Mouse (Mus musculus): ENCODE measurements around the gene Wee1.
A peak's percentile ranks its signal among the peaks of the same experiment; 100 is the strongest.
"Not testable (repeated sequence)": the region's sequence is repeated elsewhere in the genome, so short reads cannot be mapped to it uniquely, and the experiment has no call there.

The Wee1 gene

DNA sequence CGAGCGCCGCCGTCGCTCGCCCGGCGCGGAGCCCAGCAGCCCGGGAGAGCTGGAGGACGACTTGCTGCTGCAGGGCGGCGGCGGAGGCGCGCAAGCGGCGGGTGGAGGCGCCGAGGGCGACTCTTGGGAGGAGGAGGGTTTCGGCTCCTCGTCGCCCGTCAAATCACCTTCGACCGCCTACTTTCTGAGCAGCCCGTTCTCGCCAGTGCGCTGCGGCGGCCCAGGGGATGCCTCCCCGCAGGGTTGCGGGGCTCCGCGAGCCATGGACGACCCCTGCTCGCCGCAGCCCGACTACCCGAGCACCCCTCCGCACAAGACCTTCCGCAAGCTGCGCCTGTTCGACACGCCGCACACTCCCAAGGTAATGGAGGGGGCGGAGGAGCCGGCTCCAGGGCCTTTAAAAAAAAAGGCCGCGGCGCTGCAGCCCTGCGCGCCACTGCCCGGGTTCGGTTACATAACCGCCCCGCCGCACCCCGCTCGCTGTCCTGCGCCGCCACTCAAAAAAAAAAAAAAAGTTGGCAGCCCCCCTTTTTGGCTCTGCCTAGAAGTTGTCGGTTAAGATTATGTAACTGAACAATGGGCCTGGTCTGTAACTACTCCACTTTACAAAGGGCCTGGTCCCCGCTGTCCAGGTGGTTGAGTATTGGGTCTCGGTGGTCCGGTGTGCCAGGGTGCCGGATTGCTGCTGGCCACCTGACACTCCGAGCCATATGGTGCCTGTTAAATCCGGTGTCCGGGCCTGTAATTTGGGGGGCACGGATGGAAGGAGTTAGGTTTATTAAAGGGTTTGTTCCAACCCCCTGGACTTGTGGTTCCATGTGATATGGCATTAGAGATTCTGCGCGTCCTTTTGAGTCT, 948 bp downstream of the Wee1 start:
- peak; percentile 67 to 68 for DNase-seq

DNA sequence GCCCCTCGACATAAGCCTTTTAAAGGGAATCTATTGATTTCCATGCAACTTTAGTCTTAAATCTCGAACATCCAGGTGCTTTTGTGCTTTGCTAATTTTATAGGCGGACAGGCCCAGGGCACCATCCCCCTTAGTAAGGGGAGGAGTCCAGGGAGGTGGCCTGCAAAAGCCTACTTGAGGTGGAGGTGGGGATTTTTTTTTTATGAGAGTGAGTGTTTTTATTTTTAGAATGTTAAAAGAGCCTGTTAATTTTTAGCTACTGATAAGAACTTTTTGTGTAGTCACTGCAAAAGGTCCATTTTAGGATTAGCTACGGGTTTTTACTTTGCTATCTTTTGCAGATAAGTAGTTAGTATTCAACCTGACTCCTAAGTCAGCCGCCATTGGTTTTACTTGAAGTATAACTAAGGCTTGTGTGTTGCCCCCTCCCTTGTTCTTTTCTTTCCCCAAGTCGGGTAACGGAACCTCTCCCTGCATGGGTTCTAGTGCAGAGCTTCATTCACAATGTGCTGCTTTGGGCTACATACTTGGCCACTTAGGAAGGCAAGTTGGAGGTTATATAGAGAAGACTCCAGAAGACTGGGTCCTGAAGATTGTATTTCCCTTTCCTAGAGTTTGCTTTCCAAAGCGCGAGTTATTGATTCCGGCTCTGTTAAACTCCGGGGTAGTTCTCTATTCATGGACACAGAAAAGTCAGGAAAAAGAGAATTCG, 2.2 kb downstream of the Wee1 start:
- no peak for DNase-seq

DNA sequence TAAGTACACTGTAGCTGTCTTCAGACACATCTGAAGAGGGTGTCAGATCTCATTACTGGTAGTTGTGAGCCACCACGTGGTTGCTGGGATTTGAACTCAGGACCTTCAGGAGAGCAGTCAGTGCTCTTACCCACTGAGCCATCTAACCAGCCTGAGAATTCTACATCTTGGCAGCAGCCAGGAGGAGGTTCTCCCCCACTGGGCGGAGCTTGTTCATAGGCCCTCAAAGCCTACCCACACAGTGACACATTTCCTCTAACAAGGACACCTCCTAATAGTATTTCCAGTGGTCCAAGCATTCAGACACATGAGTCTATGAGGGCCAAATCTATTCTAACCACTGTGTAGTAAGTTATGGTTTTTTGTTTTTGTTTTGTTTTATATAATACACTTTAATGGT, 6.7 kb downstream of the Wee1 start:
- DNase-seq = no peak

DNA sequence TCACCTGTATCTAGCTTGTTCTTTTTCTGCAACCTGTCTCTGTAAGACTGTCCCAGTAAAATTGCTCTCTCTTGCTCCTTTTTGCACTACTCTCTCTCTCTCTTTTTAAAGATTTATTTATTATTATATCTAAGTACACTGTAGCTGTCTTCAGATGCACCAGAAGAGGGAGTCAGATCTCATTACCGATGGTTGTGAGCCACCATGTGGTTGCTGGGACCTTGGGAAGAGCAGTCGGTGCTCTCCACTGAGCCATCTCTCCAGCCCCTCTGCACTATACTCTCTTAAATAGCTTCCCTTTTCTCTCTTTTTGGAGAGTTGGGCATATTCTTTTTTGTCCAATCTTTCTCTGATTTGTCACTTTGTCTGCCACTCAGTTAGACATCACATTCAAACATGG, 10.4 kb downstream of the Wee1 start:
- not testable (repeated sequence) for DNase-seq

DNA sequence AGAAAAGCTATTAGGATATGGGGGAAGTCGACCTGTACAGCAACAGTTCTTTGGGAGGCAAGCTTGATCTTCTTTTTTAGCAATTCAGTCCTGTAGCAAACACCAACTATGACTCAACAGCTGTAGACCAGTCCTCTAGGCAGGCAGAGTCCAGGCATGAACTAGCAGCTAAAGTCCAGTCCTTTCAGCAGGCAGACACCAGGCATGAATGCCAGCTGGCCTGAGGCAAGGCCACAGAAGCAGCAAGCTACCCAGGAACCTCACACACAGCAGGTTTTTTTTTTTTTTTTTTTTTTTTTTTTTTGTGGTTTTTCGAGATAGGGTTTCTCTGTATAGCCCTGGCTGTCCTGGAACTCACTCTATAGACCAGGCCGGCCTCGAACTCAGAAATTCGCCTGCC, 12.1 kb downstream of the Wee1 start:
- DNase-seq = no peak

DNA sequence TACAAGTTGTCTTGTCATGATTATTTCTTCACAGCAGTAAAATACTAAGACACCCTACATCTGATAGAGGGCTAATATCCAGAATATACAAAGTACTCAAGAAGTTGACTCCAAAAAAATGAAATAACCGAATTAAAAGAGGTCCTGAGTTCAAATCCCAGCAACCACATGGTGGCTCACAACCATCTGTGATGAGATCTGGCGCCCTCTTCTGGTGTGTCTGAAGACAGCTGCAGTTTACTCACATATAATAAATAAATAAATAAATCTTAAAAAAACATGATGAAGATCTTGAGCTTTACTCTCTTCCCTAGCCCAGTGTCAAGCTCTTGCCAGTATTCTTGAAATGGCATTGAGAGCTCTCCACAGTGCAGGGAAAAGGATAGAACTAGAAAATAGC, 16.7 kb downstream of the Wee1 start:
- peak in 1 of 2 experiments; percentile 16 for DNase-seq

DNA sequence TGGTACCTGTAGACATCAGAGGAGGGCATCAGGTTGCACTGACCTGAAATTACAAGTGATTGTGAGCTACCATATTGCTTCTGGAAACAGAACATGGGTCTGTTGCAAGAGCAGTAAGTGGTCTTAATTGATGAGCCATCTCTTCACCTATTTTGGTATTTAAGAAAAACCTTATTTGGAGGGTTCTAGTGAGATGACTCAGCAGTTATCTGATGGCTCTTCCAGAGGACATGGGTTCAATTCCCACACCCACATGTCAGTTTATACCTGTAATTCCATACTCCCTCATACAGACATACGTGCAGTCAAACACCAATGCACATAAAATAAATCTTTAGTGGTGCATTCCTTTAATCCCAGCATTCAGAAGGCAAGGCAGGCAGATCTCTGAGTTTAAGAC, 22.0 kb downstream of the Wee1 start:
- no peak for DNase-seq

DNA sequence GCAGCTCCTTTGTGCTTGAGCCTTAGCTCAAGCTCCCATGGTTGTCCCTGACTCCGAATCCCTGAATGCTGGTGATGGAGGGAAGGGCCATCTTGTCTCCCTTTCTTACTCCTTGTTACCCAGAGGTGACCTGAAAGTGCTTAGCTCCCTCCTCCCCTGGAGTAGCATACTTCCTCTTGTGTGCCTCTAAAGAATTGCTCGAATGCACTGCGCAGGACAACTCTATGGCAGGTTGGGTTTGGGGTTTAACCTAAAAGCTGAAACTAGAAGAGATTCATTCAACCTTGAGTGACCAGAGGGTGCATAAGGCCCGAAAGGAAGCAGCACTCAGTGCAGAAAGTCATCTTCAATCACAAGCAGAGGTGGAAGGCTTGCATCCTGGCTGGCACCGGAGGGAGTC, 31.0 kb downstream of the Wee1 start:
- no peak for DNase-seq

DNA sequence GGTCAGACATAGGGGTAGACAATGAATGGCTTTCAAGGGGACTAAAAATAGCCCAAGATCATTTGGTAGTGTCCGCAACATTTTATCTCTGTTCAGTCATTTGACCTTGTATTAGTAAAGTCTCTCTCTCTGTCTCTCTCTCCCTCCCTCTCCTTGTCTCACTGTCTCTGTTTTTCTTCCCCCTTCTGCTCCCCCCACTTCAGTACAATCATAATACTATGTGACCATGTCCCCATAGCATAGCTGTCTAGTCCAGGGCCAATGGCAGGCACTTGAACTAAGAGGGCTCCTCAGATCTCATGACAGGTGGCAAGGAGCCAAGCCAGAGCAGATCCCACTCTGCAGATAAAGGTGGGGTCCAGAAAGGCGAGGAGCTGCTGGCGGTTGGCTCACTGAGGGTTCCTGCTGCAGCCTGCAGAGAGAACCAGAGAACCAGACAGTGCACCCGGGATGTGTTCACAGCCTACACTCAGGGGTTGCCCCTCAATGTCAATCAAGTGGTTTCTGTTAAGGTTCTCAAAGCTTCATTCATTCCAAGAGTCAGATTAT, 34.9 kb downstream of the Wee1 start:
- DNase-seq = peak in 1 of 2 experiments; percentile 16

DNA sequence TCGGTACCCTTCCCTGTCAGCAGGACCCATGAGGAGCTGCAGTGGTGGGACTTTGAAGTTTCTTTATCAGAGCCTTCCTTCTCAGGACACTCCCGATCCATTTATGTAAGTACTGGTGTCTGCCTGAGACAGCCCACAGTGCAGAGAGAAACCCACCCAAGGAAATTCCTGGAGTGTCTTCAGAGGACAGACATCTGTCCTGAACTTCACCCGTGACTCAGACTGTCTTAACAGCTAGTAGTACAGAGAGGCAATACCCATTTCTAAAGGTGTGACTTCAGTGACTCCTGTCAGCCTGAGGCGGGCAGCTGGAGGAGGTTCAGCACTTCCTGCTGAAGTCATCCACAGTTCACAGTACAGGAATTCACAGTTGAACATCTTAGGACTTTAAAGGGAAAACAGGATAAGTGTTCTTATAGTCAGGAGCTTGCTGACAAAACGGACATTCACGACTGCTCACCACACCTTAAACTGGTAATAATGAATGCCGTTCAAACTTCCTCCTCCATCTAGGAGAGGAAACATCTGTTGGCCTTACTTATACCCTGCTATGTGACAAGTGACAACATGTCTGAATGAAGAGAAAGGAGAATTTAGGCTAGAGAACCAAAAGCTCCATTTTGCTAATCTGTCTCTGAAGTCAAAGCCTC, 35.5 kb downstream of the Wee1 start:
- DNase-seq = no peak

DNA sequence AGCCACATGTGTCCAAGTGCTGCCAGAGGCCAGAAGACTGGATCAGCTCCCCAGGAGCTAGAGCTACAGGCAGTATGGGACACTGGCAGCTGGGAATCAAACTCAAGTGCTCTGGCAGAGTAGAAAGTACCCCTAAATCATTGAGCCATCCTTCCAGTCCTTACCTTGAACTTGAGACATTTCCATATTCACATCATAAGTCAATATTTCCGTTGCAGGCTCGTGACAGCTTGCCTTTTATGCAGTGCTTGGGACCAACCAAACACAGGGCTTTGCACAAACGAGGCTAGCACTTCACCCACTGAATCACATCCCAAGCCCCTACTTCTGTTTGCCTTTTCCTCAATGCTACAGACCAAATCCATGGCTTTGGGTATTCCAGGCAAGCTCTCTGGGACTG, 36.2 kb downstream of the Wee1 start:
- DNase-seq = no peak

DNA sequence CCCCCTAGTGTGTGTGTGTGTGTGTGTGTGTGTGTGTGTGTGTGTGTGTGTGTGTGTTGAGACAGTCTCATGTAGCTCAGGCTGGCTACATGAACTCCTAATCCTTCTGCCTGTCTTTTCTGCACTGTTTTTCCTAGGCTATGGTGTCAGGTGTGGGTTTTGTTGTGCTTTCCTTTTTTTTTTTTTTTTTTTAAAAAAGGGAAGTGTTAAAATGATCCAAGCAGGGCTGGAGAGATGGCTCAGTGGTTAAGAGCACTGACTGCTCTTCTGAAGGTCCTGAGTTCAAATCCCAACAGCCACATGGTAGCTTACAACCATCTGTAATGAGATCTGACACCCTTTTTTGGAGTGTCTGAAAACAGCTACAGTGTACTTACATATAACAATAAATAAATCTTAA, 38.3 kb downstream of the Wee1 start:
- not testable (repeated sequence) for DNase-seq

DNA sequence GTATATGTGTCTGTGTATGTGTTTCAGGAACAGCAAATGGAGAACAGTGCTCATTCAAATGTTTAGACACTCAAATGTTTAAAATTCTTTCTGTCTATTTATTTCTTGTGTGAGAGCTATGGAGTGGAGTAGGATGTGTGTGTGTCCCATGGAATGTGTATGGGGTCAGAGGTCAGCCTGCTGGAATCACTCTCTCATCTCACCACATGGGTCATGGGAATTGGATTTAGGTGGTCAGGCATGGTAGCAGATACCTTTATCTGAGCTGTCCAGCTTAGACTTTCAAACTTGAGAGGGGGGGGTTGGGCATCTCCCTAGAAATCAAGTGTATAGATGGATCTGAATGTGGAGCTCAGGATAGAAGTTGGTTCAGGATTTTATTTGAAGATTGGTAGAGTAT, 38.8 kb downstream of the Wee1 start:
- no peak for DNase-seq

DNA sequence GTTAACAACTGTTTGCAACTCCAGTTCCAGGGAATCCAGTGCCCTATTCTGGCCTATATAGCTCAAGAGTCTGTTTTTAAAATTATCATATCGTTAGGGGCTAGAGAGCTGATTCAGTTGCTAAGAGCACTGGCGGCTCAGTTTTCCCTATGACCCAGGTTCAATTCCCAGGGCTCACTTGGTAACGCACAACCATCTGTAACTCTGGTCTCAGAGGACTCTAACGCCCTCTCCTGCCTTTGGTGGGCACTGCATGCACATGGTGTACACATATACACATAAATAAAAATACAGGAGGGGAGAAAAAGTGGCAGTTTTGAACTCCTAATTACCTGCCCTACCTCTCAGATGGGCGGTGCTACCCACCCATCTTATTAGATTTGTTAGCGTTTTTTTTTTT, 41.2 kb downstream of the Wee1 start:
- peak; percentile 4 to 19 for DNase-seq

DNA sequence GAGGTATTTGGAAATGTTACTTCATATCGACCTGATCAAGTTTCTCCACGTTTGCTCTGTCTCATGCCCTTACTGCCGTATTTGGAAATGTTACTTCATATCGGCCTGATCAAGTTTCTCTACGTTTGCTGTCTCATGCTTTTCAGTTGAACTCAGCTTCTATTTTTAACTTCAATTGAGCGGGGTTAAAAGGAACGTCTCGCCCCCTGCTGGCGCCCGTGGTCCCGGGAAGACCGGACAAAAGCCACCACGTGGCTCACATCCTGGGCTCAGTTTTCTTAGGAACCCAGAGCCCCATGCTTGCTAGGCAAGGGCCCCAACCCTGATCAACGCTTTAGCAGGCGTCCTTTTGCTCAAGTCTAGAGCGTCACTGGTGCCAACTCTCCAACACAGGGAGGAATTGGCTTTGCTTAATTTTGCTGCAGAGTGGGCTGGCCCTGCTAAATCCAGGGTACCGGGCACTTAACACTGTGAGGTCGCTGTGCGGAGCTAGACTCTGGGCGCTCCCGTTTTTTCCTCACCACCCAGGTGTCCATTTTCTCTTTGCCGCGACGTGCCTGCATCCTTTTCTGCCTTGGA, 42.3 kb downstream of the Wee1 start:
- DNase-seq = peak; percentile 73 to 78

DNA sequence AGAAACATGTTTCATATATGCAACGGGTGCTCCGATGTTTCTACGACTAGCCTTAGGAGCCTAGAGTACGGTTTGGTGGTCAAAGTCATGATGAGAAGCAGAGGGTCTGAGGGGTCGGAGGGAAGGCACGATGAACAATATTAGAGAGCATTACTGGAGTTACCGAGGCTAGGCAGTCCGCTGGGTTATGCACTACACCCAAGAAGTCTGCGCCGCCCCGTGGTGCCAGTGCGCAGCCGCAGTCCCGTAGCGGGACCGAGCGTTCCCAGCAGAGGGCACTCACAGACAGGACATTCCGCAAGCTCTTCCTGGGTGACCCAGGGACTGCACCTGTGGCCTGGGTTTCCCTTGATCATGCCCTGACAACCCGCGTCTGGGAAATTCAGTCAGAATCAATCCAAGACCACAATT, 42.9 kb downstream of the Wee1 start:
- DNase-seq = peak; percentile 94

DNA sequence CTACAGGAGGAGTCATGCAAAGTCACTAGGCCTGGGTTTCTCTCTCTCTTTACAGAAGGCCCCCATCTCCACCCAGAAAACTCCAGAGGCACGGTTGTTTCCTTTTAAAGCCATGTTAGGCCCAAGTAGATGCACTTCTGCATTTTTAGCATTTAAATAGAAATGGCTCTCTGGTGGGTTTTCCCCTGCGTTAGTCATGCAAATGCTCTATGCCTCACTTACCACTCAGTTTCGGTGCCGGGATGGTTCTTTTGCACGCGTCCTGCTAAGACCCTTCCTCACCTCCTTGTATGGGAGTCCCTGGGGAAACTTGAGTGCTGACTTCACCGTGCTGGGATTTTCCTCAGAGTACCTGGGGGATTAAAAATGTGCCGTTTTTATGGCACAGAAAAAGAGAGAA, 44.4 kb downstream of the Wee1 start:
- no peak for DNase-seq

DNA sequence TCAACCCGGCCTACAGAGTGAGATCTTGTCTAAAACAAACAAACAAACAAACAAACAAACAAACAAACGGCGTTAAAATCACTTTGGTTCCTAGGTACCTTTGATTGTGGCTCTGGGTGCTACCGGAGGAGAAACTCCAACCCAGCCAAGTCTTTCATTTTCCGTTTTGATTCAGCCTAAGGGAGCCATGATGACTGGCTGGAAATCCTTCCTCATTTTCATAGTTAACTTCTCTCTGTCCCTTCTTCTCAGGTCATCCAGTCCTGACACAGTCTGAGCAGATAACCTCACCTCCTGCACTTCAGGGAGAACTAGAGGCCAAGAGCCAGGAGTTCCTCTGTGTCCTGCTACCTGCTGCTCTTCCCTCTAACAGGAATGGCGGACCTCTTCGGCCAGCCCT, 57.4 kb downstream of the Wee1 start:
- DNase-seq = no peak

DNA sequence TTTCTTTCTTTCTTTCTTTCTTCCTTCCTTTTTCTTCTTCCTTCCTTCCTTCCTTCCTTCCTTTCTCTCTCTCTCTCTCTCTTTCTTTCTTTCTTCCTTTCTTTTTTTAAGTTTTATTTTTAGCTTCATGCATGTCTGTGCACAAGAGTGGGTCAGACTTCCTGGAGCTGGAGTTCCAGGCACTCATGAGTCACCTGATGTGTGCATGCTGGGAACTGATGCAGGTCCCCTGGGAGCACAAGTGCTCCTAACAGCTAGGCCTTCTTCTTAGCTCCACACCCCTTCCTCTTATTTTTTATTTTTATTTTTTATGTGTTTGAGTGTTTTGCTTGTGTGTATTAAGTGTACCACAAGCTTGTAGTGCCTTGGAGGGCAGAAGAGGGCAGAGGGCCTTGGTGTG, 58.8 kb downstream of the Wee1 start:
- DNase-seq = no peak

DNA sequence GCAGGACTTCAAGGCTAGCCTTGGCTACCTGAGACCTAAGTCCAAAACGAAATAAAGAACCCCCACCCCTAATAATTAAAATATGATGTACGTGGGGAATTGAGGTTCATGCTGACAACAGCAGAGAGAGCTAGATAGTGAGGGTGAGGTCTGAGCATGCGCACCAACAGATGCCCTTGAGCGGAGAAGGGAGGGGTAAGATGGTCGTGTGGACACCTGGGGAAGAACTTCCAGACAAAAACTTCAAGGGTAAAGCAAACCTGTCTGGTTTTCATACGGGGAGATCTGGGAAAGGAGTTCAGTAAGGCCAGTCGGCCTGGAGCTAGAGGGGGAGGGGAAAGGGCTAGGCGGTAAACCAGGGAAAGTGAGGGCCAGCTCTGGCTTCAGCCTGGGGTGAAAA, 59.6 kb downstream of the Wee1 start:
- no peak for DNase-seq

DNA sequence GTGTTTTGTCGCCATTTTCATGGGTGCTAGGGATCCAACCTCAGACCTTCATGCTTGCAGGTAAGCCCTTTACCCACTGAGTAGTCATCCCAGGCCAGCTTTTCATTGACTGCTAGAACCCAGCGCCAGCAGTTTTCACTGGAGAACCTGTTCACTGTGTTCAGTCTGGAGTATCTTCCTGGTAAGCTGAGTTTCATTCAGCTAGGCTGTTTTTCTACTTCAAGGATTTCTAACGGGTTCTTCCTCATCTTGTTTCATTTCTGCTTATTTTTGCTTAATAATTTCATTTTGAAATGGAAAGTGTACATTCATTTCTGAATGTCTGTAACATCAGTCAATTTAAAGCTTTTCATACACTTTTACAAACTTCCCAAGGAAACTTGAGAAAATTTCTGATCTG, 62.8 kb downstream of the Wee1 start:
- no peak for DNase-seq

DNA sequence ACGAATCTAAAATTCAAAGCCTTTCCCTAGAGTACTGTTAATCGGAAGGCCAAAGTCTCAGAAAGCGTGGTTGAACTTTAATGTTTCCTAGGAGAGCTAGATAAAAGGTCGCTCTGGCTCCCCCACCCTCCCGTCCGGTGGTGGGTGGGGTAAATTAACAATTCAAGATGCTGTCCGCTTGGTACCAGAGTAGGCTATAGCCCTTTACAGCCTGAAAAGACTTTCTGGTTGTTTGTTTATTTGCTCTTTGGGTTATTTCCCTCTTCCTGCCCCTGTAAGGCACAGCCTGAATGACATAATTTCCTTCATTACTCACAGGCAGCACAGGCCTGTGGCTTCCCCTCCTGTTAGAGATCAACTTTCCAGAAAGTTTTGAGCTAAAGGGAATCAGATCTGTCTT, 68.1 kb downstream of the Wee1 start:
- no peak for DNase-seq

All from cerebellum, postnatal 14 days (tissue).